Mouse (Mus musculus) liver, embryonic 14.5 days (tissue): Measurements from ENCODE around the gene Nt5dc1. TPM values are rescaled to one million over a fixed set of nuclear protein-coding genes. Genes with fewer than 3 reads are reported as not detected.

Experiments
- ATAC-seq: fragments of 200-750 bp; cut with Nextera tagmentation; 2 replicates; pipeline ENCODE4 v1.8.0; 2017; ENCODE audit warnings: moderate number of reproducible peaks, mild to moderate bottlenecking, moderate library complexity; ENCODE audit not compliant: insufficient read depth
- DNase-seq, 3 experiments: peaks; one replicate each; pipeline ENCODE4 v3.0.0-alpha.2; 2012 to 2013; ENCODE audit warnings: low read depth in 3 of 3, low spot score in 3 of 3
- H3K27ac ChIP-seq: fragments of 300-500 bp; sonication (generic); 2 replicates; pipeline ENCODE4 v1.5.1; 2014; ENCODE audit warnings: moderate library complexity, mild to moderate bottlenecking, control low read depth, inconsistent platforms
- H3K27me3 ChIP-seq: fragments of 300-500 bp; sonication (generic); 2 replicates; pipeline ENCODE4 v1.6.1; 2014; ENCODE audit warnings: mild to moderate bottlenecking, low read length, moderate library complexity; ENCODE audit not compliant: control insufficient read depth, insufficient read depth
- H3K36me3 ChIP-seq: fragments of 300-500 bp; sonication (generic); replicated peaks from 2 replicates; pipeline ENCODE4 v1.6.1; 2014; ENCODE audit warnings: low read depth; ENCODE audit not compliant: control insufficient read depth, insufficient read depth
- H3K4me1 ChIP-seq, 2 experiments: fragments of 200-500 bp in 1 of 2; fragments of 300-500 bp in 1 of 2; sonication (generic) in 1 of 2; replicated peaks; 2 replicates each; pipeline ENCODE4 v1.6.1; 2012 to 2014; ENCODE audit warnings: antibody characterized with exemption in 1 of 2, inconsistent platforms in 1 of 2, low read length in 1 of 2; ENCODE audit not compliant: control insufficient read depth in 2 of 2, insufficient read depth in 2 of 2
- H3K4me2 ChIP-seq: fragments of 300-500 bp; sonication (generic); 2 replicates; pipeline ENCODE4 v1.6.1; 2014; ENCODE audit warnings: low read depth, mild to moderate bottlenecking, control low read depth, moderate library complexity
- H3K4me3 ChIP-seq, 2 experiments: fragments of 200-500 bp in 1 of 2; fragments of 300-500 bp in 1 of 2; sonication (generic) in 1 of 2; 2 replicates each; pipeline ENCODE4 v1.5.1; 2012 to 2014; ENCODE audit warnings: low read depth in 2 of 2, low read length in 2 of 2, mild to moderate bottlenecking in 2 of 2, control low read depth in 1 of 2, inconsistent platforms in 1 of 2, moderate library complexity in 1 of 2; ENCODE audit not compliant: insufficient read depth in 1 of 2
- H3K9ac ChIP-seq: fragments of 300-500 bp; sonication (generic); replicated peaks from 2 replicates; pipeline ENCODE4 v1.6.1; 2014; ENCODE audit warnings: mild to moderate bottlenecking, control low read depth, moderate library complexity
- H3K9me3 ChIP-seq: fragments of 300-500 bp; sonication (generic); 2 replicates; pipeline ENCODE4 v1.6.1; 2016; ENCODE audit warnings: low read length, mixed read lengths; ENCODE audit not compliant: control insufficient read depth
- CTCF ChIP-seq: IDR thresholded peaks from 2 replicates; pipeline ENCODE4 v1.5.1; 2016; ENCODE audit warnings: antibody characterized with exemption, low read depth, control low read depth
- EP300 ChIP-seq: IDR thresholded peaks from 2 replicates; pipeline ENCODE4 v1.6.1; 2016; ENCODE audit warnings: antibody characterized with exemption, low read depth
- WGBS: fragments of 180-500 bp; shearing (Covaris S2); extraction: QIAGEN DNeasy Blood & Tissue Kit; methylation state at CpG from one replicate; pipeline ENCODE4 v1.1.7; 2014; ENCODE audit not compliant: insufficient replicate concordance; 5-methylcytosine and 5-hydroxymethylcytosine counted together
- polyA plus RNA-seq, 2 experiments: library from polyadenylated mRNA; depleted of rRNA in 1 of 2; stranded (reverse) in 1 of 2; unstranded in 1 of 2; fragments of >200 nt; fragmentation: Nextera tagmentation in 1 of 2; extraction: Ambion mirVana in 1 of 2; gene quantifications; 2 replicates each; pipeline versions ENCODE4 v1.2.1 to v1.2.3; 2012 to 2014

Gene Nt5dc1
- polyA plus RNA-seq, 2 experiments: 3.2 to 9.7 TPM

DNA sequence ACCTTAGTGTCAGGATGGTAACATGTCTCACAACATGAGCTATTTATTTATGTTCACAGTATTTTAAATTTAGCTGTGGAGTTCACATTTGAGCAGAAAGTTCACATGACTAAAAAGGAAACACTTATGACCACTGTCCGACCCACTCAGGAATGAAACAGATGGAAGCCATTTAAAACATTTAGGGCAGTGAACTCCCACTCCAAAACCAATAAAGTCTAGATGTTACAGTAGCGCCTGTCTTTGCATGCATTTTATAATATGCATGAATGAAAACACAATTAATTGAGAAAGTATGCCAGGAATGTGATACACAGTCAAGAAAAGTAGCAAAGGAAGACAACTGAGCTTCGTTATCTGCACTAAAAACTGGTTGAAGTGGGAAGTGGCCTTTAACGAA, 66.2 kb downstream of the Nt5dc1 start:
- DNase-seq (no peak), ATAC-seq (no peak)
- WGBS: 70% methylated on average over 4 of the region's 4 CpGs

DNA sequence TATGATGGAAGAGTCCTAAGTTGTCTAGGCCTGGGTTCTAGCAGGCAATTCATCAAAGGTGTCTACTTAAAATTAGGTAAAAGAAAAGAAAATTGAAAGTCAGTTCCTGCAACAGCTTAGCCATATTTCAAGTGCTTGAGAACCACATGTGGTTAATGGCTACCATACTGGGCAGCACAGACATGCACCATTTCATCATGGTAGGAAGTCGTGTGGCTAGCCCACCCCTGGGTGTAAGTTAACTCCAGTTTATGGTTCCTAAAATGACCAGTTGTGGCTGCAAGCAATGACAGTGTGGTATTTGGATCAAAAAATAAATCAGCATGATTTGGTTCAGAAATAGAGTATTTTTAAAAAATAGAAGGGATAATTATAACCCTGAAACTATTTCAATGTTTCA, 76.5 kb downstream of the Nt5dc1 start:
- 53% methylated on average over 1 of the region's 1 CpGs for WGBS
- no peak overlapping the region for H3K4me3 ChIP-seq
- no peaks in the 10 kb centered on the region for H3K27me3 ChIP-seq
- no peaks in the 10 kb centered on the region for H3K4me1 ChIP-seq
- no peak overlapping the region for H3K4me2 ChIP-seq
- ATAC-seq (no peak), DNase-seq (no peak)
- no peak overlapping the region for H3K27ac ChIP-seq
- TF ChIP-seq CTCF (no peak), EP300 (no peak)
- no peaks in the 10 kb centered on the region for H3K9me3 ChIP-seq
- H3K9ac ChIP-seq: no peak overlapping the region
- no peaks in the 10 kb centered on the region for H3K36me3 ChIP-seq

More for the DNA sequence above, 66.2 kb downstream of the Nt5dc1 start:
- H3K9me3 ChIP-seq: no peaks in the 10 kb centered on the region
- no peak overlapping the region for H3K4me2 ChIP-seq
- no peak for TF ChIP-seq EP300
- no peak for TF ChIP-seq CTCF
- no peaks in the 10 kb centered on the region for H3K4me1 ChIP-seq
- H3K27me3 ChIP-seq: no peaks in the 10 kb centered on the region
- H3K27ac ChIP-seq: no peak overlapping the region
- no peak overlapping the region for H3K4me3 ChIP-seq
- no peak overlapping the region for H3K9ac ChIP-seq
- H3K36me3 ChIP-seq: no peaks in the 10 kb centered on the region

DNA sequence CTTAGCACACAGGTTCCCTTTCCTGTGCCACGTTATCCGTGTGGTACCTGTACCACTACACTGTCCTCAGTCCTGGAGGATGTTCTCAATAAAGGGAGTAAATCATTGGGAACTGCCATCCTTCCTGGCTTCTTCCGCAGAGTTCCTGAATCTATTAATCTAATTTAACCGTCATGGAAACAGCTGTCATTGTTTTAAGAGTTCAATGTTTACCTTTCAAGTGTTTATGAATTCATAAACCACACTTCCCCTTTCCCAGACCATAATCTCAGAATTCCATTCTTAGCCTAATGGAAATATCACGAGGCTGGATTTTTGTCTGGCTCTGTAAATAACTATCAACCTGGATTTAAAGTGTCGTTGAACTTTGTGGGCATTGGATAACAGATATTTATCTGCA, 77.3 kb downstream of the Nt5dc1 start:
- ATAC-seq: no peak
- no peak overlapping the region for H3K4me2 ChIP-seq
- H3K27me3 ChIP-seq: no peaks in the 10 kb centered on the region
- no peak overlapping the region for H3K4me3 ChIP-seq
- no peaks in the 10 kb centered on the region for H3K4me1 ChIP-seq
- H3K9me3 ChIP-seq: no peaks in the 10 kb centered on the region
- H3K27ac ChIP-seq: no peak overlapping the region
- TF ChIP-seq CTCF (no peak), EP300 (no peak)
- whole genome bisulfite sequencing: 64% methylated on average over 6 of the region's 6 CpGs
- H3K9ac ChIP-seq: no peak overlapping the region
- no peak for DNase-seq
- no peaks in the 10 kb centered on the region for H3K36me3 ChIP-seq

DNA sequence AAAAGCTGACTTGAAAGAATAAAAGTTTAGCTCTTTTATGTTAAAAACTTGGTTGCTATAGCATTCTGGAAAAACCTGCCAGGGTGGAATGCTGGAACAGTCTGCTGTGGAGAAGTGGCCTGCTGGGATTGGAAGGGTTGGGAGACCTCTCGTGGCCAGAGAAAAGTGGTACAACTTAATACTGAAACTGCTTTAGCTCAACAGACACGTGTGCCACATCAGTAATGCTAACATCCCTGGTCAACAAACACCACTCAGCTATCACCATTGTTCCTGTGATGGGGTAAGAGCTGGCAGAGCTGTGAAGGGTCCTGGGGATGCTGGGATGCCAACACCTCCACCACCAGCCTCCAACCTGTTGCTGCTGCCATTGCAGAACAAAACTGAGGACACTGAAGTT, 90.0 kb downstream of the Nt5dc1 start:
- no peaks in the 10 kb centered on the region for H3K27me3 ChIP-seq
- no peak overlapping the region for H3K4me2 ChIP-seq
- no peak overlapping the region for H3K4me3 ChIP-seq
- no peaks in the 10 kb centered on the region for H3K36me3 ChIP-seq
- no peak overlapping the region for H3K9ac ChIP-seq
- H3K9me3 ChIP-seq: no peaks in the 10 kb centered on the region
- no peak overlapping the region for H3K27ac ChIP-seq
- TF ChIP-seq CTCF (peak; percentile 54), EP300 (no peak)
- 9% methylated on average over 2 of the region's 2 CpGs for WGBS
- no peak for DNase-seq
- no peak for ATAC-seq
- no peaks in the 10 kb centered on the region for H3K4me1 ChIP-seq

DNA sequence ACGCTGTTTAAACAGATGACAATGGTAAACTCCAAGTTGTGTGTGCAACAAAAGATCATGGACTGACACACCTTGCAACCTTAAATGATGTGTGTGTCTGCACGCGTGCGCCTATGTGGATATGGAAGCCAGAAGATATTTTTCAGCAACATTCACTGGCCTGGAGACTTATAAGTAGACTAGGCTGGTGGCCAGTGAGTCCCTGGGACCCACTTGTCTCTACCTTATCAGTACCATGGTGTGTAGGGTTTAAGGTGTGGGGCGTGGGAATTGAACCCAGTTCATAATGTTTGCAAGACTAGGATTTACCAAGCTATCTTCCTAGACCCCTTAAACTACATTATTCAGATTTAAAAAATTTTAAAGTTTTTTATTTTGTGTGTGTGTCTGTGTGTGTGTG, 91.2 kb downstream of the Nt5dc1 start:
- ATAC-seq (no peak), DNase-seq (no peak)
- 53% methylated on average over 5 of the region's 5 CpGs for WGBS
- no peak overlapping the region for H3K4me2 ChIP-seq
- H3K27me3 ChIP-seq: no peaks in the 10 kb centered on the region
- H3K9ac ChIP-seq: no peak overlapping the region
- TF ChIP-seq CTCF (no peak), EP300 (no peak)
- H3K4me3 ChIP-seq: no peak overlapping the region
- H3K27ac ChIP-seq: no peak overlapping the region
- H3K9me3 ChIP-seq: no peaks in the 10 kb centered on the region
- H3K36me3 ChIP-seq: no peaks in the 10 kb centered on the region
- H3K4me1 ChIP-seq: no peaks in the 10 kb centered on the region
